Mouse (Mus musculus): ENCODE measurements around the gene Trappc10. TPM values are rescaled to one million over a fixed set of nuclear protein-coding genes. Genes with fewer than 3 reads are reported as not detected.
A peak's percentile ranks its signal among the peaks of the same experiment; 100 is the strongest.
"Not testable (repeated sequence)": the region's sequence is repeated elsewhere in the genome, so short reads cannot be mapped to it uniquely, and the experiment has no call there.

Trappc10 gene
- polyA plus RNA-seq, 1 experiment: 62.8 TPM

GRCm38 (mm10) chr10:78222908-78223307, 21.5 kb downstream of the Trappc10 start:
- no peak for TF ChIP-seq CTCF (IDR thresholded peaks at IDR 0.05; ENCODE audit: extremely low read depth, insufficient read depth, low read length)
- no peak for TF ChIP-seq POLR2A (IDR thresholded peaks at IDR 0.05; ENCODE audit: extremely low read depth, insufficient read depth, low read length)
- Histone ChIP-seq H3K4me3 (ENCODE audit: insufficient read depth, low read length) (no peak overlapping the region), H3K27ac (ENCODE audit: insufficient read depth, low read length) (peak overlapping the region; percentile 51; the same call in 1 of the 2 replicates), H3K4me1 (ENCODE audit: control insufficient read depth, insufficient read depth, low read length) (peaks cover 14% of the 10 kb centered on the region)

- TF ChIP-seq POLR2A (IDR thresholded peaks at IDR 0.05; ENCODE audit: extremely low read depth, insufficient read depth, low read length): no peak
- H3K4me3 ChIP-seq (ENCODE audit: insufficient read depth, low read length): no peak overlapping the region
- peaks cover 11% of the 10 kb centered on the region for H3K4me1 ChIP-seq (ENCODE audit: control insufficient read depth, insufficient read depth, low read length)
- H3K27ac ChIP-seq (ENCODE audit: insufficient read depth, low read length): no peak overlapping the region
These were observed 23.1 kb downstream of the Trappc10 start for GRCm38 (mm10) chr10:78221315-78221714.

DNA sequence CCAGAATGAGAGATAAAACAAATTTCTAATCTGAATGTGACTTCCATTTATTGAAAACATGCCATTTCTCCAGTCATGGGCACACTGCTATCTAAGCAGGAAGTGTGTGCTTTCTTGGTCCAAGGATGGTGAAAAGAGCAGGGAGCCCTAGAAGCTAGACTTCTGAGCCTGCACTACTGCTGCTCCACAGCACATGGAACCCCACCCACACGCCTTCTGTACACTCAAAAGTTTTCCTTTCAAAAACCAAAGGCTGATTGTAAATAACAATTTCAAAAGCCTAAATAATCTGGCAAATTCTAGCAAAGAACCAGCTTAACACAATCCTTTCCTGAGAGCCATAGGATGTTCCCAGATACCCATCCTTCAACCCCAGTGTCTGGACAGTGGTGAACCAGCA, 24.9 kb downstream of the Trappc10 start:
- Histone ChIP-seq H3K4me1 (ENCODE audit: control insufficient read depth, insufficient read depth, low read length) (peaks cover 16% of the 10 kb centered on the region), H3K27ac (ENCODE audit: insufficient read depth, low read length) (no peak overlapping the region), H3K4me3 (ENCODE audit: insufficient read depth, low read length) (no peak overlapping the region)
- no peak for TF ChIP-seq POLR2A (IDR thresholded peaks at IDR 0.05; ENCODE audit: extremely low read depth, insufficient read depth, low read length)
- no peak for TF ChIP-seq CTCF (IDR thresholded peaks at IDR 0.05; ENCODE audit: extremely low read depth, insufficient read depth, low read length)

DNA sequence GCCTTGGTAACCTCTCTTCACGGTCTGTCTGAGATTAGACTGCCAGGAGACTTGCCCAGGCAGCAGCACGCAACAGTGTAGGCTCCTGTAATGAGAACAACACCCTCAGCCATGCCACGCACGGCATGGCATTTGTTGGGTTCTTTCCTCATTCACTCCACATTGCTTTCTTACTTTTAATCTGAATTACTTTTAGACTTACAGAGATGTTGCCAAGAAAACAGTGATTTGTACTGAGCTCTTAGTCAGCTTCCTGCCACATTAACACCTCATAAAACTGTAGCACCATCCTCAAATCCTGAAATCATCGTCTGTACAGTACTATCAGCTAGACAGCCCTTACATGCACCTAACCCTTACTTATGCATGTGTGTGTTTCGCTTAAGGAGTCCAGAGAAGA, 25.9 kb downstream of the Trappc10 start:
- Histone ChIP-seq H3K27ac (ENCODE audit: insufficient read depth, low read length) (no peak overlapping the region), H3K4me3 (ENCODE audit: insufficient read depth, low read length) (no peak overlapping the region), H3K4me1 (ENCODE audit: control insufficient read depth, insufficient read depth, low read length) (peaks cover 17% of the 10 kb centered on the region)
- TF ChIP-seq POLR2A (IDR thresholded peaks at IDR 0.05; ENCODE audit: extremely low read depth, insufficient read depth, low read length): no peak
- no peak for TF ChIP-seq CTCF (IDR thresholded peaks at IDR 0.05; ENCODE audit: extremely low read depth, insufficient read depth, low read length)

- Histone ChIP-seq H3K4me3 (ENCODE audit: insufficient read depth, low read length) (no peak overlapping the region), H3K4me1 (ENCODE audit: control insufficient read depth, insufficient read depth, low read length) (peaks cover 17% of the 10 kb centered on the region), H3K27ac (ENCODE audit: insufficient read depth, low read length) (no peak overlapping the region)
- TF ChIP-seq POLR2A (IDR thresholded peaks at IDR 0.05; ENCODE audit: extremely low read depth, insufficient read depth, low read length) (no peak), CTCF (IDR thresholded peaks at IDR 0.05; ENCODE audit: extremely low read depth, insufficient read depth, low read length) (no peak)
These were observed 27.9 kb downstream of the Trappc10 start for GRCm38 (mm10) chr10:78216376-78217083.

- Histone ChIP-seq H3K27ac (ENCODE audit: insufficient read depth, low read length) (no peak overlapping the region), H3K4me1 (ENCODE audit: control insufficient read depth, insufficient read depth, low read length) (peaks cover 11% of the 10 kb centered on the region), H3K4me3 (ENCODE audit: insufficient read depth, low read length) (no peak overlapping the region)
- TF ChIP-seq POLR2A (IDR thresholded peaks at IDR 0.05; ENCODE audit: extremely low read depth, insufficient read depth, low read length): no peak
These were observed 30.1 kb downstream of the Trappc10 start for GRCm38 (mm10) chr10:78214371-78214770.

DNA sequence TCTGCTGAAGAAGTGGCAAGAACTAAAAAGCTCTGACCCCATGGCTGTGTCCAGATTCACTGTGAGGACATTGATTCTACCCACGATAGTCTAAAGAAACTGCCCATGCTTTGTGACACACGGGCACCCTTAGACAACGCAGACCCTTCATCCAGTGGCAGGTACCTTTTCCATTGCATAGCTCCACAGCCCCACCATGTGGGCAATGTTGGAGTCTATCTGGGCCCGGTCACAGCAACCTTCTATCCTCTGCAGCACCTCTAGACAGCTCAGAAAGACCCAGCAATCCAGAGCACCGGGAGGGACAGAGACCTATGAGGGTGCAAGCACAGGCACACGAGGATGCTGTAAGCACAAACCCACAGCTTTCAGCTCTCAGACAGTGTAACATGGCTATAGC, 33.1 kb downstream of the Trappc10 start:
- Histone ChIP-seq H3K27ac (ENCODE audit: insufficient read depth, low read length) (no peak overlapping the region), H3K4me3 (ENCODE audit: insufficient read depth, low read length) (no peak overlapping the region), H3K4me1 (ENCODE audit: control insufficient read depth, insufficient read depth, low read length) (peaks cover 7% of the 10 kb centered on the region)
- TF ChIP-seq POLR2A (IDR thresholded peaks at IDR 0.05; ENCODE audit: extremely low read depth, insufficient read depth, low read length) (no peak), CTCF (IDR thresholded peaks at IDR 0.05; ENCODE audit: extremely low read depth, insufficient read depth, low read length) (peak; percentile 37)

- no peak for TF ChIP-seq CTCF (IDR thresholded peaks at IDR 0.05; ENCODE audit: extremely low read depth, insufficient read depth, low read length)
- TF ChIP-seq POLR2A (IDR thresholded peaks at IDR 0.05; ENCODE audit: extremely low read depth, insufficient read depth, low read length): no peak
- H3K4me3 ChIP-seq (ENCODE audit: insufficient read depth, low read length): no peak overlapping the region
- H3K4me1 ChIP-seq (ENCODE audit: control insufficient read depth, insufficient read depth, low read length): no peaks in the 10 kb centered on the region
- no peak overlapping the region for H3K27ac ChIP-seq (ENCODE audit: insufficient read depth, low read length)
These were observed 43.3 kb downstream of the Trappc10 start for GRCm38 (mm10) chr10:78201182-78201581.

GRCm38 (mm10) chr10:78192933-78193332, 51.5 kb downstream of the Trappc10 start:
- Histone ChIP-seq H3K4me3 (ENCODE audit: insufficient read depth, low read length) (no peak overlapping the region), H3K4me1 (ENCODE audit: control insufficient read depth, insufficient read depth, low read length) (no peaks in the 10 kb centered on the region), H3K27ac (ENCODE audit: insufficient read depth, low read length) (no peak overlapping the region)
- TF ChIP-seq CTCF (IDR thresholded peaks at IDR 0.05; ENCODE audit: extremely low read depth, insufficient read depth, low read length) (no peak), POLR2A (IDR thresholded peaks at IDR 0.05; ENCODE audit: extremely low read depth, insufficient read depth, low read length) (no peak)

GRCm38 (mm10) chr10:78186076-78186475, 58.4 kb downstream of the Trappc10 start:
- H3K4me1 ChIP-seq (ENCODE audit: control insufficient read depth, insufficient read depth, low read length); H3K4me3 ChIP-seq (ENCODE audit: insufficient read depth, low read length); H3K27ac ChIP-seq (ENCODE audit: insufficient read depth, low read length): not testable (repeated sequence)

Data from cortical plate, adult 2 months (tissue).